Mouse (Mus musculus) erythroblast, embryonic 14.5 days (primary cell): Measurements from ENCODE around the gene Mrps17.

Experiments used
- GATA1 ChIP-seq: IDR thresholded peaks from 2 replicates; pipeline ENCODE4 v1.6.1; 2012; ENCODE audit warnings: low read length, inconsistent platforms, mixed read lengths
- TAL1 ChIP-seq: IDR thresholded peaks from 3 replicates; pipeline ENCODE4 v1.6.1; 2012; ENCODE audit warnings: low read length, inconsistent platforms, mixed read lengths

DNA sequence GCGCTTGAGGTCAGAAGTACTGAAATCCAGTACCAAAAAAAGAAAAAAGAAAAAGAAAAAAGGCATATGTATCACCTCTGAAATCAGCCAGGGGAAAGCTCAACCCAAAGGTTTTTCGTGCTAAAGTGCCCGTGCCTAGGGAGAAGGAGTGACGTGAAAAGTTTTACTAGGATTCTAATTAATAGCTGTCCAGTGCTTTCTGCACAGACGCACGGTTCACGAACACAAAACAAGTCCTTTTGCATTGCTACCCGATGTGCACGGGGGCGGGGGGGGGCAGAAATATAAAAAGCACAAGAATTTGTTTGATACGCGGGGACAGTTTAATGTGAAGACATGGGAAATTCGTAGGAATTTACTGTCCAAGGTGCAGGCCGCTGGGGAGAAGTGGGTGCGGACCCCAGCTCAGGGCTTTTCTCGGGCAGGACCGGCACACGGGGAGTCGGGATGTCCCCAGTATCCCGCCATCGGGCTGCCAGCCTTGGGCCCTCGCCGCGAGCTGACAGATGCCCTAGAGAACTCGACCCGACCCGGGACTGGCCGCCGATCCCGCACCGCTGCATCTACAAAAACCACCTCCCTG, 45.8 kb upstream of the Mrps17 start:
- TF ChIP-seq GATA1 (no peak), TAL1 (no peak)
